In genomic region chr2:17389886-17390285, GRCm38 (mm10) we compare ENCODE assay signal across 30 mouse cellular contexts.
"Had no signal": no experiment of that assay in that cellular context is flagged by ENCODE, and none has a peak within 500 bp of the region (broad histone marks: within the 10 kb centered on the region; RNA-seq: fewer than 3 reads in every experiment).

No protein-coding gene starts in this region.

- H3K9ac ChIP-seq: limb, embryonic 12.5 days; limb, embryonic 13.5 days; limb, embryonic 15.5 days; liver, embryonic 12.5 days; liver, embryonic 13.5 days; liver, embryonic 14.5 days; liver, embryonic 15.5 days; liver, postnatal 0 days; lung, embryonic 14.5 days; lung, embryonic 15.5 days; midbrain, embryonic 12.5 days; midbrain, embryonic 13.5 days; midbrain, embryonic 15.5 days had no signal

- H3K4me2 ChIP-seq: limb, embryonic 12.5 days; limb, embryonic 13.5 days; limb, embryonic 15.5 days; liver, embryonic 11.5 days; liver, embryonic 12.5 days; liver, embryonic 13.5 days; liver, embryonic 15.5 days; lung, embryonic 14.5 days; lung, embryonic 15.5 days; midbrain, embryonic 11.5 days; midbrain, embryonic 12.5 days; midbrain, embryonic 13.5 days; midbrain, embryonic 15.5 days had no signal

- H3K36me3 ChIP-seq: limb, embryonic 10.5 days; limb, embryonic 12.5 days; limb, embryonic 13.5 days; limb, embryonic 15.5 days; liver, embryonic 12.5 days; liver, embryonic 13.5 days; liver, embryonic 15.5 days; lung, embryonic 15.5 days; midbrain, embryonic 10.5 days; midbrain, embryonic 12.5 days; midbrain, embryonic 13.5 days; midbrain, embryonic 15.5 days had no signal

- H3K27me3 ChIP-seq: limb, embryonic 12.5 days; limb, embryonic 13.5 days; limb, embryonic 15.5 days; liver, embryonic 12.5 days; liver, embryonic 13.5 days; liver, embryonic 15.5 days; lung, embryonic 15.5 days; megakaryocyte, embryonic 14.5 days; midbrain, embryonic 12.5 days; midbrain, embryonic 13.5 days; midbrain, embryonic 15.5 days had no signal

- H3K4me1 ChIP-seq: limb, embryonic 10.5 days; limb, embryonic 12.5 days; limb, embryonic 15.5 days; liver, embryonic 12.5 days; liver, embryonic 13.5 days; liver, embryonic 15.5 days; megakaryocyte, embryonic 14.5 days; midbrain, embryonic 10.5 days; midbrain, embryonic 12.5 days; midbrain, embryonic 13.5 days; midbrain, embryonic 15.5 days had no signal

- H3K9me3 ChIP-seq: limb, embryonic 10.5 days; limb, embryonic 12.5 days; limb, embryonic 13.5 days; limb, embryonic 15.5 days; liver, embryonic 12.5 days; liver, embryonic 13.5 days; liver, embryonic 15.5 days; lung, embryonic 15.5 days; megakaryocyte, embryonic 14.5 days; midbrain, embryonic 10.5 days; midbrain, embryonic 12.5 days; midbrain, embryonic 13.5 days; midbrain, embryonic 15.5 days had no signal

- DNase-seq: left cerebral cortex, postnatal 4 days; liver; liver, embryonic 13.5 days; liver, postnatal 0 days; lung, adult 18-20 months; lung, adult 2 months; lung, embryonic 14.5 days; lung, postnatal 10 days; lung, postnatal 14 days; lung, postnatal 36 days; lung, postnatal 4 days; midbrain, embryonic 14.5 days had no signal

- H3K27ac ChIP-seq: left cerebral cortex, adult 2 months; limb, embryonic 10.5 days; limb, embryonic 12.5 days; limb, embryonic 13.5 days; limb, embryonic 15.5 days; liver, embryonic 12.5 days; liver, embryonic 13.5 days; liver, embryonic 14.5 days; liver, embryonic 15.5 days; lung, embryonic 15.5 days; macrophage; midbrain, embryonic 10.5 days; midbrain, embryonic 12.5 days; midbrain, embryonic 13.5 days; midbrain, embryonic 15.5 days had no signal

- H3K4me3 ChIP-seq: left cerebral cortex, adult 2 months; limb, embryonic 10.5 days; limb, embryonic 12.5 days; limb, embryonic 13.5 days; limb, embryonic 15.5 days; liver, embryonic 12.5 days; liver, embryonic 13.5 days; liver, embryonic 15.5 days; lung, embryonic 15.5 days; megakaryocyte, embryonic 14.5 days; midbrain, embryonic 10.5 days; midbrain, embryonic 12.5 days; midbrain, embryonic 13.5 days; midbrain, embryonic 15.5 days; myocyte had no signal
